ENCODE assay signal across 8 mouse cellular contexts in the genomic region with DNA sequence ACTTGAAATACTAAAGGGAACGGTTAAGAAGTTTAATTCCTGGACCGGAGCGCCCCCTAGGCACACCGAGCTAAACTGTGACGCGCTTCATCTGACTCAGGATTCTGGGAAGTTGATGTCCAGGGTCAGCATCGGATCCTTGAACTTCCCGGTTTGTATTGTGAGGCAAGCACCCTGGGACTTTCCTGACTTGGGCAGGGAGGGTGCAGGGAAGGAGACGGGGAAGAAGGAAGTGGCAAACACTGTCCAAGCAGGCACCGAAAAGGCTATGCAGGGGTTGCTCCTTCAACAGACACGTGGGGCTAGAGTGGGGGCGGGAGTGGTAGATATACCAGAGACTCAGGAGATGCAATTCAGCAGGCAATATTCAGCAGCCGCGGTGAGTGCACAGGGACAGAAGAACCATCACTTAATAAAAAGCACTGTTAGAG.
DNase-seq lines count a peak whose midpoint lies in the region; ATAC-seq and TF ChIP-seq lines count a peak whose summit lies in the region.

No protein-coding gene starts in this region.

- H3K79me3 ChIP-seq in C2C12 (ENCODE audit: low read depth), result no peaks in the 10 kb centered on the region

- 20% methylated on average over 14 of the region's 14 CpGs for WGBS in forebrain, embryonic 10.5 days
- 9% methylated on average over 14 of the region's 14 CpGs for WGBS in heart, embryonic 14.5 days
- WGBS in liver, embryonic 12.5 days (ENCODE audit: insufficient replicate concordance), result 5% methylated on average over 14 of the region's 14 CpGs
- 19% methylated on average over 14 of the region's 14 CpGs for WGBS in olfactory bulb, adult 2 months

- peak overlapping the region; percentile 63 for H3K4me2 ChIP-seq in heart, embryonic 14.5 days (ENCODE audit: low read length)
- H3K4me2 ChIP-seq in liver, embryonic 12.5 days, result peak overlapping the region; percentile 67

- H3K27ac ChIP-seq in forebrain, embryonic 10.5 days, result peak overlapping the region; percentile 49; the same call in 1 of the 2 replicates
- H3K27ac ChIP-seq in heart, embryonic 14.5 days (replicated peaks in 1 of 2; ENCODE audit: control insufficient read depth in 1 of 2, insufficient read depth in 1 of 2, low read depth in 2 of 2, low read length in 2 of 2), result no peak overlapping the region
- H3K27ac ChIP-seq in liver, embryonic 12.5 days, result peak overlapping the region; percentile 99
- H3K27ac ChIP-seq in olfactory bulb, adult 2 months (ENCODE audit: insufficient read depth, low read depth, low read length), result 0 out of 2 replicates have a peak overlapping the region, but pooled peaks have one; percentile 6

- TF ChIP-seq CTCF in C2C12 (IDR thresholded peaks at IDR 0.05; ENCODE audit: control insufficient read depth, insufficient read depth, insufficient read length), result peak; percentile 36
- peak; percentile 37; the same call in 1 of the 2 replicates for TF ChIP-seq CTCF in olfactory bulb, adult 2 months (IDR thresholded peaks at IDR 0.05; ENCODE audit: insufficient read depth, low read depth, low read length)

- no peaks in the 10 kb centered on the region for H3K27me3 ChIP-seq in C2C12 (ENCODE audit: control insufficient read depth, insufficient read depth, insufficient read length)
- no peaks in the 10 kb centered on the region for H3K27me3 ChIP-seq in forebrain, embryonic 10.5 days (ENCODE audit: poor library complexity, severe bottlenecking)
- no peaks in the 10 kb centered on the region for H3K27me3 ChIP-seq in heart, embryonic 14.5 days (ENCODE audit: control insufficient read depth, insufficient read depth, low read length)
- no peaks in the 10 kb centered on the region for H3K27me3 ChIP-seq in liver, embryonic 12.5 days (replicated peaks)

- H3K9me3 ChIP-seq in forebrain, embryonic 10.5 days, result no peaks in the 10 kb centered on the region
- no peaks in the 10 kb centered on the region for H3K9me3 ChIP-seq in heart, embryonic 14.5 days (ENCODE audit: control insufficient read depth, low read length)
- H3K9me3 ChIP-seq in liver, embryonic 12.5 days (replicated peaks), result no peaks in the 10 kb centered on the region

- ATAC-seq in heart, embryonic 14.5 days (ENCODE audit: insufficient number of reproducible peaks, insufficient read depth, low FRiP score, low read depth), result no peak; the same call in 1 of the 2 replicates
- ATAC-seq in liver, embryonic 12.5 days, result 0 out of 2 replicates have a peak, but pooled peaks have one; percentile 10

- no peaks in the 10 kb centered on the region for H3K79me2 ChIP-seq in C2C12 (ENCODE audit: control insufficient read depth, insufficient read depth)

- H3K9ac ChIP-seq in heart, embryonic 14.5 days (ENCODE audit: low read length), result no peak overlapping the region
- peak overlapping the region; percentile 52 for H3K9ac ChIP-seq in liver, embryonic 12.5 days

- H3K36me3 ChIP-seq in C2C12 (ENCODE audit: control insufficient read depth, insufficient read depth), result no peaks in the 10 kb centered on the region
- no peaks in the 10 kb centered on the region for H3K36me3 ChIP-seq in forebrain, embryonic 10.5 days (replicated peaks)
- no peaks in the 10 kb centered on the region for H3K36me3 ChIP-seq in heart, embryonic 14.5 days (ENCODE audit: control insufficient read depth, insufficient read depth, low read length)
- H3K36me3 ChIP-seq in liver, embryonic 12.5 days, result no peaks in the 10 kb centered on the region

- DNase-seq in c-Kit-negative CD71-positive TER-119-positive erythroid progenitor cells, embryonic 14.5 days (ENCODE audit: low read depth, low spot score), result peak; percentile 77
- DNase-seq in forebrain, embryonic 10.5 days (ENCODE audit: extremely low spot score, low spot score), result peak; percentile 56
- peak; percentile 82 to 87 for DNase-seq in kidney, postnatal 25 days
- DNase-seq in testis, postnatal 14 days (ENCODE audit: low spot score), result peak; percentile 67

- peaks cover 20% of the 10 kb centered on the region for H3K4me1 ChIP-seq in forebrain, embryonic 10.5 days
- H3K4me1 ChIP-seq in heart, embryonic 14.5 days (ENCODE audit: control insufficient read depth in 2 of 2, insufficient read depth in 2 of 2, low read length in 2 of 2), result peaks cover 7 to 9% of the 10 kb centered on the region in 2 experiments; a peak in 3 of 4 replicates
- peaks cover 57% of the 10 kb centered on the region for H3K4me1 ChIP-seq in liver, embryonic 12.5 days
- H3K4me1 ChIP-seq in olfactory bulb, adult 2 months (ENCODE audit: control insufficient read depth, insufficient read depth, low read length), result peaks cover 5% of the 10 kb centered on the region

- TF ChIP-seq POLR2A in olfactory bulb, adult 2 months (IDR thresholded peaks at IDR 0.05; ENCODE audit: insufficient read depth, low read depth, low read length), result no peak

- no peak overlapping the region for H3ac ChIP-seq in C2C12 (ENCODE audit: control insufficient read depth, insufficient read length, low read depth)

- H3K4me3 ChIP-seq in C2C12 (ENCODE audit: insufficient read depth, poor library complexity, severe bottlenecking), result no peak overlapping the region
- peak overlapping the region; percentile 30 for H3K4me3 ChIP-seq in forebrain, embryonic 10.5 days
- H3K4me3 ChIP-seq in heart, embryonic 14.5 days (ENCODE audit: control insufficient read depth in 1 of 2, insufficient read depth in 1 of 2, low read depth in 1 of 2, low read length in 2 of 2), result peak overlapping the region; percentile 8 to 28; a peak in 3 of 4 replicates
- H3K4me3 ChIP-seq in liver, embryonic 12.5 days, result peak overlapping the region; percentile 36
- peak overlapping the region; percentile 12 for H3K4me3 ChIP-seq in olfactory bulb, adult 2 months (ENCODE audit: insufficient read depth, low read depth, low read length)

TF ChIP-seq in C2C12, 6 proteins besides CTCF, POLR2A, EP300 and RAD21:
- TF ChIP-seq MYOG (IDR thresholded peaks at IDR 0.05; ENCODE audit: control insufficient read depth, extremely low read depth, insufficient read length) (no peak), FOSL1 (IDR thresholded peaks at IDR 0.05; ENCODE audit: insufficient read depth, low read length, poor library complexity, severe bottlenecking) (no peak), CEBPB (IDR thresholded peaks at IDR 0.05; ENCODE audit: low read depth) (no peak), MYOD1 (IDR thresholded peaks at IDR 0.05; ENCODE audit: control insufficient read depth, insufficient read length, low read depth) (no peak), MAX (IDR thresholded peaks at IDR 0.05) (no peak), USF1 (IDR thresholded peaks at IDR 0.05; ENCODE audit: low read depth) (no peak)

Comparison
In these comparisons a context has a peak if more than half of its experiments do, and no peak if none do; other contexts are left out.
1. H3K27ac ChIP-seq: peak in forebrain, embryonic 10.5 days (single experiment), liver, embryonic 12.5 days (single experiment) and olfactory bulb, adult 2 months (single experiment); none in heart, embryonic 14.5 days (0 of 2).
2. Peak in every context shown above with its lines, with median percentiles within 50 percentile points of each other: DNase-seq.